Mouse (Mus musculus) midbrain, embryonic 13.5 days (tissue): ENCODE measurements around the gene Thada. TPM values are rescaled to one million over a fixed set of nuclear protein-coding genes. Genes with fewer than 3 reads are reported as not detected.

Experiments
- ATAC-seq: fragments of 200-750 bp; cut with Nextera tagmentation; 2 replicates; pipeline ENCODE4 v1.8.0; 2017; ENCODE audit warnings: mild to moderate bottlenecking, moderate TSS enrichment, moderate library complexity
- H3K27ac ChIP-seq: fragments of 300-500 bp; sonication (generic); 2 replicates; pipeline ENCODE4 v1.5.1; 2015; ENCODE audit warnings: inconsistent platforms, mild to moderate bottlenecking, moderate library complexity
- H3K27me3 ChIP-seq: fragments of 300-500 bp; sonication (generic); 2 replicates; pipeline ENCODE4 v1.6.1; 2015; ENCODE audit warnings: mild to moderate bottlenecking, inconsistent platforms
- H3K36me3 ChIP-seq: fragments of 300-500 bp; sonication (generic); 2 replicates; pipeline ENCODE4 v1.6.1; 2015; ENCODE audit warnings: mild to moderate bottlenecking, inconsistent platforms
- H3K4me1 ChIP-seq: fragments of 300-500 bp; sonication (generic); replicated peaks from 2 replicates; pipeline ENCODE4 v1.6.1; 2015; ENCODE audit warnings: inconsistent platforms
- H3K4me2 ChIP-seq: fragments of 300-500 bp; sonication (generic); replicated peaks from 2 replicates; pipeline ENCODE4 v1.6.1; 2015; ENCODE audit warnings: moderate library complexity, mild to moderate bottlenecking, inconsistent platforms
- H3K4me3 ChIP-seq: fragments of 300-500 bp; sonication (generic); replicated peaks from 2 replicates; pipeline ENCODE4 v1.5.1; 2015; ENCODE audit warnings: mild to moderate bottlenecking, inconsistent platforms
- H3K9ac ChIP-seq: fragments of 300-500 bp; sonication (generic); replicated peaks from 2 replicates; pipeline ENCODE4 v1.6.1; 2015; ENCODE audit warnings: mild to moderate bottlenecking, inconsistent platforms
- H3K9me3 ChIP-seq: fragments of 300-500 bp; sonication (generic); 2 replicates; pipeline ENCODE4 v1.6.1; 2016; ENCODE audit warnings: mild to moderate bottlenecking, inconsistent platforms
- WGBS: fragments of 180-500 bp; shearing (Covaris S2); methylation state at CpG from one replicate; pipeline ENCODE4 v1.1.7; 2015; 5-methylcytosine and 5-hydroxymethylcytosine counted together
- polyA plus RNA-seq: library from polyadenylated mRNA; unstranded; fragments of >200 nt; fragmentation: Nextera tagmentation; extraction: Ambion mirVana; gene quantifications from 2 replicates; pipeline ENCODE4 v1.2.1, GENCODE M21; 2015

The Thada gene
- 6.8 and 7.6 TPM in 2 replicates for polyA plus RNA-seq

DNA sequence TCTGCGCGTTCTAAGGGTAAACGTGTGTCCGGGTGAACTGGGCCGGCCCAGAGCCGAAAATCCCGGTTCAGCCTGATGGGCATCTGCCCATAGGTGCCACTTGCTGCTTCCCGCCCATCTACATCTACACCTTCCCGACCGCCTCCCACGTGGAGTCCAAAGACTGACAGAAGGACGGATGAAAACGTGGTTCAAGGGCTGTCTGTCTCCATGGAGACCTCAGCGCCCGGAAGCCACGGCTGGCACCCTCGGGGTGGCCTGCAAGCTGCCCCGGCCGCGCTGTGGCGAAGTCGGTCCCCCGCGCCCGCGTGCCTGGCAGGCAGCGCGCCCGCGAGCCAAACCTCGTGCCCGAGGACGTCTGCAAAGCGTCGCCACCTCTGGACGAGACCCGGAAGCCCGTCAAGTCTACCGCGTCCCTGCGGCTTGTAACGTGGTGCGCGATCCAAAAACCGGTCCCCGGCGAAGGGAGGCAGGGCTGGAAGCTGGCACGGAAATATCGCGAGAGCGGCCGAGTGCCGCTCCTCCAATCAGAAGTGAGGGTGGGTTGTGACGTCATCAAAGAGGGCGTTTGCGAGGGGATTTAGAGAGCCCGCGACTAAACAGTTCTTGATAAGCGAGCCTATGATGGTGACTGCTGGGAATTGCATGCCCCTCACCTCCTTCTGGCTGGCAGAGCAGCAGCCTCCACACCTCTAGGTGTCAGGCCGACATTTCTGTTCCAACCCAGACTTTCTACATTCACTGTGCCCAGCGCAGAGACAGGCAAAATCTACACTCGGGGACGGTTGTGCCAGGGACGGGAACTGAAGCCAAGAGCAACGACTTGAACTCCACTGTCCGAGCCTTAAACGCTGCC lies at the start of gene Thada:
Thada (minus strand) TSS at position 453 of the 856 bp plus-strand sequence.
- Histone ChIP-seq H3K4me2 (peak within 1 kb of the TSS; percentile 86), H3K9ac (peak within 1 kb of the TSS; percentile 89), H3K4me1 (peaks cover 20% of the 10 kb centered on the region), H3K36me3 (peaks cover 3% of the 10 kb centered on the region), H3K9me3 (no peaks in the 10 kb centered on the region), H3K27me3 (no peaks in the 10 kb centered on the region), H3K4me3 (peak within 1 kb of the TSS; percentile 90), H3K27ac (peak within 1 kb of the TSS; percentile 87)
- ATAC-seq: peak; percentile 98
- under 1% methylated on average over 67 of the region's 67 CpGs for WGBS

GRCm38 (mm10) chr17:84512516-84513085 lies 46.6 kb upstream of the Thada start:
- Histone ChIP-seq H3K27me3 (peaks cover 18% of the 10 kb centered on the region), H3K4me3 (peak overlapping the region; percentile 74), H3K4me1 (peaks cover 26% of the 10 kb centered on the region), H3K4me2 (peak overlapping the region; percentile 95), H3K9ac (peak overlapping the region; percentile 85), H3K36me3 (no peaks in the 10 kb centered on the region), H3K9me3 (no peaks in the 10 kb centered on the region), H3K27ac (no peak overlapping the region)
- 42% methylated on average over 4 of the region's 4 CpGs for WGBS
- ATAC-seq: peak; percentile 18; the same call in 1 of the 2 replicates

DNA sequence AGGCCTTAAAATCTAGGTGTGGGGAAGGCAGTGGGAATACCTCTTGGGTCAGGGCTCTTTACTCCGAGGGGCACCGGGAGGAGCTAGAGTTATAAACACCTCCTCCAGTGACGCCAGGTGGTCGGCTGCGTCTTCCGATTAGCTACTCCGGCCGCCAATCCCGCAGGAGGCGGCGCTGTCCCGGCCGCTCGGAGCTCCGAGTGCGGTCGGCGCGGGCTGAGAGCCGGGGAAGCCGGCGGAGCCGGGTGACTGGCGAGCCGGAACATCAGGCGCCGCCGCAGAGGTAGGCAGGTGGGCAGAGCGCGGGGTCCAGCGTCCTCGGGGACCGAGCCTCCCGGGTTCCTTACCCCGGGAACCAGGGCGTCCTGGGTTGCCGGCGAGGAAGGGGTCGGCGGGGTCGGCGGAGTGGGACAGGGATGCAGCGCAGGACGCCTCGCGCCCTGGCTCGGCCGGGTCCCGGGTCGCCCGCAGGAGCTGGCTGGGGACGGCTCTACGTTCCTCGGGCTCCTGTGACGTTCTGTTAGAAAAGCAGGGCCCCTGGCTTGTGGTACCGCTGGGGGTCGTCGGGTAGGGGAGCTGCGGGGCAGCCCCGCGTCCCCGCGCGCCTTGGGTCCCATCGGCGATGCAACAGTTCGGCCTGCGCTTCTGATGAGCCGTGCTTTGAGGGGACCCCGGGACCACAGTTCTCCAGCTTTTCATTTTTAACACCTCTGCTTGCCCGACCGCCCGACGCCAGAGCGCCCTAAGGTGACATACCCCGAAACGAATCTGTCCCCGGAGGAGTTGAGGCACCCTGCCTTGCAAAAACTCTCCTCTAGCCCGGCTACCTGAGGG lies 45.9 kb upstream of the Thada start, which contains the start of gene Plekhh2:
Plekhh2 (plus strand) TSS at position 214 of the 834 bp plus-strand sequence.
- H3K36me3 ChIP-seq: no peaks in the 10 kb centered on the region
- under 1% methylated on average over 75 of the region's 79 CpGs for WGBS
- no peak within 1 kb of the TSS for H3K27ac ChIP-seq
- H3K9ac ChIP-seq: peak within 1 kb of the TSS; percentile 85
- peak within 1 kb of the TSS; percentile 74 for H3K4me3 ChIP-seq
- peaks cover 26% of the 10 kb centered on the region for H3K4me1 ChIP-seq
- ATAC-seq: peak; percentile 95
- H3K27me3 ChIP-seq: peaks cover 18% of the 10 kb centered on the region
- no peaks in the 10 kb centered on the region for H3K9me3 ChIP-seq
- peak within 1 kb of the TSS; percentile 95 for H3K4me2 ChIP-seq

DNA sequence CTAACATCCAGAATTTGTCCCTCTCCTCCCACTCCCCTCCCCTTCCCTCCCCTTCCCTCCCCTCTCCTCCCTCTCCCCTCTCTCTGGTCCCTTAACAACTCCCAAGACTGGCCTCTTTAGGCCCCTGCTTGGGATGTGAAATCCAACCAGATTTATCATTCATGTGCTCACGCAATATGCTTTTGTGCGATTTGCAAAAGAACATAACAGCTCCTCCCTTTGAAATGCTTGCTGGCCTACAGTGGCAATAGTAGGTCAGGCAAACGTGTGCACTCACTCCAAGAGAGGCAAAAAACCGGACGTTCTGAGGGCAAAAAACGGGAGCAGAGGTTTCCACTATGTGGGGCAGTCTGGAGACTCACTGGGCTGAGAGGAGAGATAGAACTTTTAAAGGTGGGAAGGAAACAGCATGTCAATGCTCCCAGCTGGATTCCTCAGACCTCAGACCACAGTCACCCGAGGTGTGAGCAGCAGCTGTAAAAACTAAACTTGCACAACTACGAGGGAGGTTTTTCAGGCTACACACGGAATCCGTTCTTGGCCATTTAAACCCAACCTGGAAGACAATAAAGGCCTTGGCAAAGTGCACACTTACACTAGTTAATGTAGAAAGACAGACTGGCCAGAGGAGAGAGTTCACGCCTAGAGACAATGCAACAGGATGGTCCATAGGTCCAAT lies 45.1 kb upstream of the Thada start:
- H3K9ac ChIP-seq: peak overlapping the region; percentile 85; the same call in 1 of the 2 replicates
- H3K27me3 ChIP-seq: peaks cover 18% of the 10 kb centered on the region
- H3K27ac ChIP-seq: no peak overlapping the region
- H3K4me3 ChIP-seq: peak overlapping the region; percentile 74
- H3K4me2 ChIP-seq: peak overlapping the region; percentile 95
- 28% methylated on average over 11 of the region's 11 CpGs for WGBS
- H3K4me1 ChIP-seq: peaks cover 26% of the 10 kb centered on the region
- H3K9me3 ChIP-seq: no peaks in the 10 kb centered on the region
- no peaks in the 10 kb centered on the region for H3K36me3 ChIP-seq
- no peak for ATAC-seq

DNA sequence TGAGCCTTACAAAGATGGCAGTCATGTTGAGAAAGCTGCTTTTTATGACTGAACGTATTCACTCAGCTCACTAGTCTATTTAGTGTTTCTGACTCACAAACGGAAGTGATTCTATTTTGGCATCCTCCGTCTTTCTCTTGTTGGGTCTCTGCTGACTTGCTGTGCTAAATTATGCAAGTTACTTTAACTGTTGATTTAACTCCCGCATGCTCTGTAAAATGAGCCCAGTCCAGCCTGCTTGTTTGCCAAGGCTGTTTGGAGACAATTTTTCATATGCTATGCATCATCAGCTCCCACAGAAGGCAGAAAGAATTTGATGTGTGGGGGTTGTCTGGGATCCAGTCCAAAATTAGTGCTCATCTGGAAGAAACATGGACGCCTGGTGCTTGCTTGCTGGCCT lies 44.4 kb upstream of the Thada start:
- 62% methylated on average over 5 of the region's 5 CpGs for WGBS
- Histone ChIP-seq H3K4me3 (no peak overlapping the region), H3K27ac (no peak overlapping the region), H3K9me3 (no peaks in the 10 kb centered on the region), H3K27me3 (peaks cover 18% of the 10 kb centered on the region), H3K36me3 (no peaks in the 10 kb centered on the region), H3K4me1 (peaks cover 26% of the 10 kb centered on the region), H3K4me2 (no peak overlapping the region), H3K9ac (no peak overlapping the region)
- ATAC-seq: no peak

DNA sequence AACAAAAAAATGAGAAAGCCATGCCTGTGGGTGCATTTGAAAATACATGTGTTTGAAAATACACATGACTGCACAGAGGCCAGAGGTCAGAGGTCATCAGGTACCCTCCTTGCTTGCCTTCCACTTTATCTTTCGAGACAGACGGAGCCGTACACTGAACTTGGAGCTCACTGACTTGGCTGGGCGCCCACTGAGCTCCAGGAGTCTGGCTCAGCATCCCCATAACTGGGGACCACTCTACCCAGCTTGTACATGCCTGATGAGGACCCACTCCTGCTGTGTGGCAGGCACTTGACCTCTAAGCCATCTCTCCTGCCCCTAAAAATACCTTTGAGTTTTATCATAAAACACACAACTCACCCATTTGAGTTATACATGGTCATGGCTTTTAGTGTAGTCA lies 43.2 kb upstream of the Thada start:
- 63% methylated on average over 4 of the region's 4 CpGs for WGBS
- H3K4me2 ChIP-seq: no peak overlapping the region
- H3K9ac ChIP-seq: no peak overlapping the region
- no peak overlapping the region for H3K4me3 ChIP-seq
- H3K27ac ChIP-seq: no peak overlapping the region
- H3K9me3 ChIP-seq: no peaks in the 10 kb centered on the region
- peaks cover 18% of the 10 kb centered on the region for H3K27me3 ChIP-seq
- no peak for ATAC-seq
- H3K36me3 ChIP-seq: no peaks in the 10 kb centered on the region
- H3K4me1 ChIP-seq: peaks cover 26% of the 10 kb centered on the region

DNA sequence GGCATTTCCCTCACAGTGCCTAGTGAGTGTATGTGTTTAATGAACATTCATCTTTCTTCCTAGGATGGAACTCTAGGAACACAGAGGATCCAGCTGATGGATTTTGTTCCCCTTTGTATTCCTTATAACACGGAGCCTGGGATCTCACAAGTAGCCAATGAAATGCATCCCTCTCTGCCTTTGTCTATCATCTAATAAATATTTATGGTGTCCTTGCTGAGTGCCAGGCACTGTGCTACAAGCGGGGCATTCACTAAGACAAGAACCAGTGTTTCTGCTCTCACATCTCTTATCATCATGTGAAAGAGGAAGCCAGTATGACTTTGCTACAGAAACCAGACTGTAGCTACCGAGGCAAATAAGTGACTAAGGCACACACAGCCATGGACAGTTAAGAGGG lies 42.7 kb upstream of the Thada start:
- Histone ChIP-seq H3K27me3 (peaks cover 18% of the 10 kb centered on the region), H3K27ac (no peak overlapping the region), H3K9ac (no peak overlapping the region), H3K4me1 (peaks cover 26% of the 10 kb centered on the region), H3K4me2 (no peak overlapping the region), H3K9me3 (no peaks in the 10 kb centered on the region), H3K4me3 (no peak overlapping the region), H3K36me3 (no peaks in the 10 kb centered on the region)
- ATAC-seq: peak; percentile 41; the same call in 1 of the 2 replicates
- WGBS: 11% methylated on average over 3 of the region's 3 CpGs

- WGBS: 77% methylated on average over 2 of the region's 2 CpGs
Observed at GRCm38 (mm10) chr17:84505922-84506321, 39.9 kb upstream of the Thada start.

DNA sequence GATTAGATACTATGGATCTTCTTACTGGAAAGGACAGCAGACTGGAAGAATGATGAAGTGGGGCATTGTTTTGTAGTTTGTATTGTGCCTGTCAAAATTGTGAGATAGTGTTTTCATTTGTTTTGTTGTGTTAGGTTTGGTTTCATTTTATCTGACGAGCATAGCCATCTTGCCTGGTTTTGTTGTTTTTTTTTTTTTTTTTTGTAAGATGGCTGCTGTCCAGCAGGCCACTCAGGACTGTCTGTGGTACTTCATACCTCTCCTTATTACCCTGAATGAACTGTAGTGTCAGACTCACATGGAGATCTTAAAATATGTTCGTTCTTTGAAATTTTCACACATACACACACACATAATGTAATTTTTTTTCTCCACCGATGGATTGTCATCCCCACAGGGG lies 36.3 kb upstream of the Thada start:
- no peak overlapping the region for H3K9ac ChIP-seq
- H3K4me3 ChIP-seq: no peak overlapping the region
- no peak for ATAC-seq
- H3K27me3 ChIP-seq: no peaks in the 10 kb centered on the region
- H3K36me3 ChIP-seq: no peaks in the 10 kb centered on the region
- H3K27ac ChIP-seq: no peak overlapping the region
- 89% methylated on average over 3 of the region's 3 CpGs for WGBS
- H3K4me2 ChIP-seq: no peak overlapping the region
- no peaks in the 10 kb centered on the region for H3K4me1 ChIP-seq
- H3K9me3 ChIP-seq: no peaks in the 10 kb centered on the region

More at GRCm38 (mm10) chr17:84505922-84506321, 39.9 kb upstream of the Thada start:
- Histone ChIP-seq H3K4me2 (no peak overlapping the region), H3K9me3 (no peaks in the 10 kb centered on the region), H3K9ac (no peak overlapping the region), H3K4me1 (peaks cover 13% of the 10 kb centered on the region), H3K36me3 (no peaks in the 10 kb centered on the region), H3K27ac (no peak overlapping the region), H3K27me3 (peaks cover 8% of the 10 kb centered on the region; the same call in 1 of the 2 replicates), H3K4me3 (no peak overlapping the region)
- no peak for ATAC-seq

- Histone ChIP-seq H3K27ac (no peak overlapping the region), H3K9ac (no peak overlapping the region), H3K36me3 (no peaks in the 10 kb centered on the region), H3K4me3 (no peak overlapping the region), H3K4me1 (no peaks in the 10 kb centered on the region), H3K9me3 (no peaks in the 10 kb centered on the region), H3K4me2 (no peak overlapping the region), H3K27me3 (no peaks in the 10 kb centered on the region)
- 31% methylated on average over 5 of the region's 5 CpGs for WGBS
- ATAC-seq: no peak
Observed at GRCm38 (mm10) chr17:84498639-84499038, 32.6 kb upstream of the Thada start.

- no peak overlapping the region for H3K27ac ChIP-seq
- H3K36me3 ChIP-seq: no peaks in the 10 kb centered on the region
- H3K9ac ChIP-seq: no peak overlapping the region
- no peaks in the 10 kb centered on the region for H3K27me3 ChIP-seq
- ATAC-seq: no peak
- H3K4me3 ChIP-seq: no peak overlapping the region
- H3K4me1 ChIP-seq: no peaks in the 10 kb centered on the region
- no peaks in the 10 kb centered on the region for H3K9me3 ChIP-seq
- WGBS: 60% methylated on average over 3 of the region's 3 CpGs
- no peak overlapping the region for H3K4me2 ChIP-seq
Observed at GRCm38 (mm10) chr17:84497972-84498604, 32.1 kb upstream of the Thada start.
